Mouse (Mus musculus) induced T-regulatory cell, adult 2 months (primary cell): ENCODE measurements around the gene Hbq1b.
A peak's percentile ranks its signal among the peaks of the same experiment; 100 is the strongest.

Experiments
- DNase-seq: peaks from one replicate; pipeline ENCODE4 v3.0.0-alpha.2; 2012; ENCODE audit warnings: low read depth

Gene Hbq1b

GRCm38 (mm10) chr11:32286695-32287492, at the start of gene Hbq1b:
Gene Hbq1b (plus strand): TSS chr11:32286965.
- peak; percentile 66 for DNase-seq

GRCm38 (mm10) chr11:32237411-32237795, 49.4 kb upstream of the Hbq1b start:
- DNase-seq, result no peak

- DNase-seq, result peak; percentile 84
Measured at GRCm38 (mm10) chr11:32238093-32238860, 48.5 kb upstream of the Hbq1b start.

GRCm38 (mm10) chr11:32241391-32241790, 45.4 kb upstream of the Hbq1b start:
- no peak for DNase-seq

GRCm38 (mm10) chr11:32242209-32242608, 44.6 kb upstream of the Hbq1b start:
- no peak for DNase-seq

- DNase-seq, result no peak
Measured at GRCm38 (mm10) chr11:32243205-32243955, 43.4 kb upstream of the Hbq1b start.

GRCm38 (mm10) chr11:32244064-32244463, 42.7 kb upstream of the Hbq1b start:
- DNase-seq, result no peak

GRCm38 (mm10) chr11:32244617-32245016, 42.1 kb upstream of the Hbq1b start:
- no peak for DNase-seq

GRCm38 (mm10) chr11:32245614-32246013, 41.2 kb upstream of the Hbq1b start:
- no peak for DNase-seq

- DNase-seq, result peak; percentile 39
Measured at GRCm38 (mm10) chr11:32247068-32247467, 39.7 kb upstream of the Hbq1b start.

GRCm38 (mm10) chr11:32248350-32248749, 38.4 kb upstream of the Hbq1b start:
- no peak for DNase-seq

- DNase-seq, result no peak
Measured at GRCm38 (mm10) chr11:32250880-32251763, 35.6 kb upstream of the Hbq1b start.

- DNase-seq, result no peak
Measured at GRCm38 (mm10) chr11:32253121-32253520, 33.6 kb upstream of the Hbq1b start.

- no peak for DNase-seq
Measured at GRCm38 (mm10) chr11:32256146-32256545, 30.6 kb upstream of the Hbq1b start.

GRCm38 (mm10) chr11:32256566-32256965, 30.2 kb upstream of the Hbq1b start:
- DNase-seq, result no peak

- no peak for DNase-seq
Measured at GRCm38 (mm10) chr11:32262674-32263415, 23.9 kb upstream of the Hbq1b start.

- DNase-seq, result peak; percentile 27
Measured at GRCm38 (mm10) chr11:32265117-32265738, 21.5 kb upstream of the Hbq1b start.

- DNase-seq, result no peak
Measured at GRCm38 (mm10) chr11:32266194-32266593, 20.6 kb upstream of the Hbq1b start.

GRCm38 (mm10) chr11:32266776-32267175, 20.0 kb upstream of the Hbq1b start:
- no peak for DNase-seq

GRCm38 (mm10) chr11:32267188-32267884, 19.4 kb upstream of the Hbq1b start, which contains the start of gene Nprl3:
Gene Nprl3 (minus strand): TSS chr11:32267707.
- DNase-seq, result peak; percentile 96
